8 mouse cellular contexts compared by ENCODE assay signal in the genomic region with DNA sequence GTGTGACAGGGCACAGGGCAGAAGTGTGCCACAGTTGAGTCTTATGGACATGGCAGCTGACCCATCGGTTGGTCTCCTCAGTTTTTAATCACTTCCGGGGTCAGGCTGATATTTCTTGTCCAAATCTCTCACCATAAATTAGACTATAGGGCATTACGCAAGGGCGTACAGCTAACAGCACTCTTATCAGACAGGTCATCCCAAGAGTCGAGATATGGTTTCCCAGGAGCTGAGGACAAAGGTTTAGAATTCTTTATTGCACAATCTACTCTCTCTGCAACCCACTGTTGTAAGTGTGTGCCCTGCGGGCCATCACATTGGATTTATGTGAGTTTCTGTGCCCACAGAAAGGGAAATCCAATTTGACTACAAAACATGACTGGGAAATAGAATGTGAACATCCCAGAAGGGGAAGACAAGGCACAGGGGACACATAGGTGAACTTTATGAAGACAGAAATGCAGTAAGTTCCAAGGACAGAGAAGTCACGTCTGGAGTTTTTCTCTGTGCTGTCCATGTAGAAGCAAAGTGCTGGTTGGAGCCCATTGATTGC. TPM values are rescaled to one million over a fixed set of nuclear protein-coding genes. Genes with fewer than 3 reads are reported as not detected.
DNase-seq lines count a peak whose midpoint lies in the region; ATAC-seq and TF ChIP-seq lines count a peak whose summit lies in the region.

No protein-coding gene starts in this region.

- no peaks in the 10 kb centered on the region for H3K79me2 ChIP-seq in C2C12 (ENCODE audit: control insufficient read depth, insufficient read depth)

- peaks cover 13 to 20% of the 10 kb centered on the region in 2 experiments for H3K4me1 ChIP-seq in heart, embryonic 14.5 days (ENCODE audit: control insufficient read depth in 2 of 2, insufficient read depth in 2 of 2, low read length in 2 of 2)
- peaks cover 11% of the 10 kb centered on the region for H3K4me1 ChIP-seq in embryonic facial prominence, embryonic 13.5 days
- peaks cover 24 to 37% of the 10 kb centered on the region in 2 experiments for H3K4me1 ChIP-seq in liver, embryonic 14.5 days (replicated peaks; ENCODE audit: control insufficient read depth in 2 of 2, insufficient read depth in 2 of 2, low read length in 1 of 2)
- H3K4me1 ChIP-seq in cerebellum, adult 2 months (ENCODE audit: control insufficient read depth, insufficient read depth, low read length), result no peaks in the 10 kb centered on the region

- H3K27ac ChIP-seq in heart, embryonic 14.5 days (replicated peaks in 1 of 2; ENCODE audit: control insufficient read depth in 1 of 2, insufficient read depth in 1 of 2, low read depth in 2 of 2, low read length in 2 of 2), result peak overlapping the region in 1 of 2 experiments; percentile 71; a peak in 2 of 4 replicates
- no peak overlapping the region for H3K27ac ChIP-seq in embryonic facial prominence, embryonic 13.5 days
- peak overlapping the region; percentile 93 for H3K27ac ChIP-seq in liver, embryonic 14.5 days
- no peak overlapping the region for H3K27ac ChIP-seq in cerebellum, adult 2 months (ENCODE audit: insufficient read depth, low read length)

- H3K9me3 ChIP-seq in heart, embryonic 14.5 days (ENCODE audit: control insufficient read depth, low read length), result no peaks in the 10 kb centered on the region
- no peaks in the 10 kb centered on the region for H3K9me3 ChIP-seq in embryonic facial prominence, embryonic 13.5 days
- H3K9me3 ChIP-seq in liver, embryonic 14.5 days (ENCODE audit: control insufficient read depth, low read length), result no peaks in the 10 kb centered on the region

- H3K4me2 ChIP-seq in heart, embryonic 14.5 days (ENCODE audit: low read length), result peak overlapping the region; percentile 59
- peak overlapping the region; percentile 61; the same call in 1 of the 2 replicates for H3K4me2 ChIP-seq in embryonic facial prominence, embryonic 13.5 days
- peak overlapping the region; percentile 80 for H3K4me2 ChIP-seq in liver, embryonic 14.5 days (ENCODE audit: low read depth)

- TF ChIP-seq EP300 in liver, embryonic 14.5 days (IDR thresholded peaks at IDR 0.05; ENCODE audit: low read depth), result no peak

- no peak for TF ChIP-seq POLR2A in cerebellum, adult 2 months (IDR thresholded peaks at IDR 0.05; ENCODE audit: borderline replicate concordance, insufficient read depth, low read length)

- no peak overlapping the region for H3K4me3 ChIP-seq in heart, embryonic 14.5 days (ENCODE audit: control insufficient read depth in 1 of 2, insufficient read depth in 1 of 2, low read depth in 1 of 2, low read length in 2 of 2)
- no peak overlapping the region for H3K4me3 ChIP-seq in C2C12 (ENCODE audit: insufficient read depth, poor library complexity, severe bottlenecking)
- no peak overlapping the region for H3K4me3 ChIP-seq in embryonic facial prominence, embryonic 13.5 days
- peak overlapping the region in 1 of 2 experiments; percentile 37; a peak in 2 of 4 replicates for H3K4me3 ChIP-seq in liver, embryonic 14.5 days (ENCODE audit: insufficient read depth in 1 of 2, low read depth in 2 of 2, low read length in 2 of 2)
- H3K4me3 ChIP-seq in cerebellum, adult 2 months (replicated peaks; ENCODE audit: insufficient read depth, low read depth, low read length), result no peak overlapping the region

- H3ac ChIP-seq in C2C12 (ENCODE audit: control insufficient read depth, insufficient read length, low read depth), result no peak overlapping the region

- no peak overlapping the region for H3K9ac ChIP-seq in heart, embryonic 14.5 days (ENCODE audit: low read length)
- H3K9ac ChIP-seq in embryonic facial prominence, embryonic 13.5 days, result no peak overlapping the region
- H3K9ac ChIP-seq in liver, embryonic 14.5 days (replicated peaks), result no peak overlapping the region

- H3K36me3 ChIP-seq in heart, embryonic 14.5 days (ENCODE audit: control insufficient read depth, insufficient read depth, low read length), result no peaks in the 10 kb centered on the region
- H3K36me3 ChIP-seq in C2C12 (ENCODE audit: control insufficient read depth, insufficient read depth), result no peaks in the 10 kb centered on the region
- H3K36me3 ChIP-seq in embryonic facial prominence, embryonic 13.5 days, result no peaks in the 10 kb centered on the region
- H3K36me3 ChIP-seq in liver, embryonic 14.5 days (replicated peaks; ENCODE audit: control insufficient read depth, insufficient read depth, low read depth), result no peaks in the 10 kb centered on the region

- TF ChIP-seq CTCF in C2C12 (IDR thresholded peaks at IDR 0.05; ENCODE audit: control insufficient read depth, insufficient read depth, insufficient read length), result no peak
- no peak for TF ChIP-seq CTCF in liver, embryonic 14.5 days (IDR thresholded peaks at IDR 0.05; ENCODE audit: low read depth)
- TF ChIP-seq CTCF in cerebellum, adult 2 months (IDR thresholded peaks at IDR 0.05; ENCODE audit: borderline replicate concordance, insufficient read depth, low read depth, low read length), result no peak

- 58% methylated on average over 7 of the region's 7 CpGs for WGBS in heart, embryonic 14.5 days
- 82% methylated on average over 7 of the region's 7 CpGs for WGBS in embryonic facial prominence, embryonic 13.5 days
- WGBS in liver, embryonic 14.5 days (ENCODE audit: insufficient replicate concordance), result 17% methylated on average over 7 of the region's 7 CpGs
- WGBS in cerebellum, adult 2 months, result 89% methylated on average over 7 of the region's 7 CpGs

- DNase-seq in heart, adult 18-20 months, result no peak
- DNase-seq in liver, embryonic 14.5 days (ENCODE audit: low read depth in 3 of 3, low spot score in 3 of 3), result peak in 1 of 3 experiments; percentile 23
- no peak for DNase-seq in layer of hippocampus, adult 9-10 months (ENCODE audit: low spot score)
- no peak for DNase-seq in cerebellum, adult 2 months
- DNase-seq in adrenal gland, postnatal 4 days (ENCODE audit: low spot score in 2 of 2), result no peak

- ATAC-seq in heart, embryonic 14.5 days (ENCODE audit: insufficient number of reproducible peaks, insufficient read depth, low FRiP score, low read depth), result no peak
- ATAC-seq in embryonic facial prominence, embryonic 13.5 days (ENCODE audit: insufficient number of reproducible peaks, insufficient read depth, low FRiP score, low TSS enrichment, low read depth), result no peak
- ATAC-seq in liver, embryonic 14.5 days (ENCODE audit: insufficient read depth), result no peak

- no peaks in the 10 kb centered on the region for H3K27me3 ChIP-seq in heart, embryonic 14.5 days (ENCODE audit: control insufficient read depth, insufficient read depth, low read length)
- no peaks in the 10 kb centered on the region for H3K27me3 ChIP-seq in C2C12 (ENCODE audit: control insufficient read depth, insufficient read depth, insufficient read length)
- H3K27me3 ChIP-seq in embryonic facial prominence, embryonic 13.5 days, result no peaks in the 10 kb centered on the region
- no peaks in the 10 kb centered on the region for H3K27me3 ChIP-seq in liver, embryonic 14.5 days (ENCODE audit: control insufficient read depth, insufficient read depth, low read length)
- no peaks in the 10 kb centered on the region for H3K27me3 ChIP-seq in cerebellum, adult 2 months (ENCODE audit: control insufficient read depth, insufficient read depth, low read length)

- no peaks in the 10 kb centered on the region for H3K79me3 ChIP-seq in C2C12 (ENCODE audit: low read depth)

TF ChIP-seq in C2C12, 6 proteins besides CTCF, POLR2A, EP300 and RAD21:
- TF ChIP-seq FOSL1 (IDR thresholded peaks at IDR 0.05; ENCODE audit: insufficient read depth, low read length, poor library complexity, severe bottlenecking) (no peak), CEBPB (IDR thresholded peaks at IDR 0.05; ENCODE audit: low read depth) (peak; percentile 16)

RNA-seq across cellular contexts. Expression of a gene that starts 23.8 kb away (rescaled TPM):
- polyA plus RNA-seq in heart, embryonic 14.5 days (2014; fragmentation: Nextera tagmentation; extraction: Ambion mirVana), result 1,040 and 1,157 TPM in 2 replicates
- 100 to 1,000 TPM; 565 to 589 TPM for total RNA-seq in heart, adult 18-20 months (2021)
- 1,571 TPM for polyA plus RNA-seq in C2C12 (2012; fragmentation: generic; extraction: Trizol)
- 977 and 991 TPM in 2 replicates for polyA plus RNA-seq in embryonic facial prominence, embryonic 13.5 days (2015; fragmentation: Nextera tagmentation; extraction: Ambion mirVana)
- polyA plus RNA-seq in liver, embryonic 14.5 days (2012; rRNA removed), result 623 and 753 TPM in 2 replicates
- polyA plus RNA-seq in liver, embryonic 14.5 days (2014; fragmentation: Nextera tagmentation; extraction: Ambion mirVana), result 1,393 and 1,455 TPM in 2 replicates
- 701 and 752 TPM in 2 replicates for polyA plus RNA-seq in cerebellum, adult 2 months (2012; rRNA removed)
- total RNA-seq in adrenal gland, postnatal 4 days (2021), result 1,000 to 10,000 TPM; 1,054 to 1,131 TPM

RNA-seq across cellular contexts. Expression of a gene that starts 53.2 kb away (rescaled TPM):
- polyA plus RNA-seq in heart, embryonic 14.5 days (2014; fragmentation: Nextera tagmentation; extraction: Ambion mirVana), result 12.0 and 12.6 TPM in 2 replicates
- 1 to 10 TPM; 8.1 to 8.5 TPM for total RNA-seq in heart, adult 18-20 months (2021)
- 6.9 TPM for polyA plus RNA-seq in C2C12 (2012; fragmentation: generic; extraction: Trizol)
- 44.6 and 45.9 TPM in 2 replicates for polyA plus RNA-seq in embryonic facial prominence, embryonic 13.5 days (2015; fragmentation: Nextera tagmentation; extraction: Ambion mirVana)
- polyA plus RNA-seq in liver, embryonic 14.5 days (2012; rRNA removed), result 1.0 and 1.6 TPM in 2 replicates
- 4.2 and 6.0 TPM in 2 replicates for polyA plus RNA-seq in liver, embryonic 14.5 days (2014; fragmentation: Nextera tagmentation; extraction: Ambion mirVana)
- polyA plus RNA-seq in cerebellum, adult 2 months (2012; rRNA removed), result 73.6 and 88.5 TPM in 2 replicates
- total RNA-seq in adrenal gland, postnatal 4 days (2021), result 10 to 100 TPM; 67.9 to 73.4 TPM
